Mouse (Mus musculus) hindbrain, embryonic 13.5 days (tissue): ENCODE data around the gene Rictor. TPM values are rescaled to one million over a fixed set of nuclear protein-coding genes. Genes with fewer than 3 reads are reported as not detected.
A peak's percentile ranks its signal among the peaks of the same experiment; 100 is the strongest.
"Not testable (repeated sequence)": the region's sequence is repeated elsewhere in the genome, so short reads cannot be mapped to it uniquely, and the experiment has no call there.

Source experiments
- ATAC-seq: fragments of 200-750 bp; cut with Nextera tagmentation; 2 replicates; pipeline ENCODE4 v1.8.0; 2017; ENCODE audit warnings: moderate TSS enrichment; ENCODE audit not compliant: low FRiP score
- H3K27ac ChIP-seq: fragments of 300-500 bp; sonication (generic); 2 replicates; pipeline ENCODE4 v1.5.1; 2015; ENCODE audit warnings: inconsistent platforms, mild to moderate bottlenecking, moderate library complexity
- H3K27me3 ChIP-seq: fragments of 300-500 bp; sonication (generic); 2 replicates; pipeline ENCODE4 v1.6.1; 2015; ENCODE audit warnings: mild to moderate bottlenecking, inconsistent platforms
- H3K36me3 ChIP-seq: fragments of 300-500 bp; sonication (generic); 2 replicates; pipeline ENCODE4 v1.6.1; 2015; ENCODE audit warnings: mild to moderate bottlenecking, inconsistent platforms
- H3K4me1 ChIP-seq: fragments of 300-500 bp; sonication (generic); replicated peaks from 2 replicates; pipeline ENCODE4 v1.6.1; 2015; ENCODE audit warnings: inconsistent platforms
- H3K4me2 ChIP-seq: fragments of 300-500 bp; sonication (generic); 2 replicates; pipeline ENCODE4 v1.6.1; 2015; ENCODE audit warnings: inconsistent platforms, mild to moderate bottlenecking, moderate library complexity
- H3K4me3 ChIP-seq: fragments of 300-500 bp; sonication (generic); 2 replicates; pipeline ENCODE4 v1.5.1; 2015; ENCODE audit warnings: mild to moderate bottlenecking, inconsistent platforms
- H3K9ac ChIP-seq: fragments of 300-500 bp; sonication (generic); 2 replicates; pipeline ENCODE4 v1.6.1; 2015; ENCODE audit warnings: mild to moderate bottlenecking, inconsistent platforms
- H3K9me3 ChIP-seq: fragments of 300-500 bp; sonication (generic); 2 replicates; pipeline ENCODE4 v1.6.1; 2016; ENCODE audit warnings: inconsistent platforms
- WGBS: fragments of 180-500 bp; shearing (Covaris S2); methylation state at CpG from one replicate; pipeline ENCODE4 v1.1.7; 2015; 5-methylcytosine and 5-hydroxymethylcytosine counted together
- polyA plus RNA-seq: library from polyadenylated mRNA; unstranded; fragments of >200 nt; fragmentation: Nextera tagmentation; extraction: Ambion mirVana; gene quantifications from 2 replicates; pipeline ENCODE4 v1.2.1, GENCODE M21; 2015

The Rictor gene
- polyA plus RNA-seq, 1 experiment from 2014 or later, result 60.6 TPM

DNA sequence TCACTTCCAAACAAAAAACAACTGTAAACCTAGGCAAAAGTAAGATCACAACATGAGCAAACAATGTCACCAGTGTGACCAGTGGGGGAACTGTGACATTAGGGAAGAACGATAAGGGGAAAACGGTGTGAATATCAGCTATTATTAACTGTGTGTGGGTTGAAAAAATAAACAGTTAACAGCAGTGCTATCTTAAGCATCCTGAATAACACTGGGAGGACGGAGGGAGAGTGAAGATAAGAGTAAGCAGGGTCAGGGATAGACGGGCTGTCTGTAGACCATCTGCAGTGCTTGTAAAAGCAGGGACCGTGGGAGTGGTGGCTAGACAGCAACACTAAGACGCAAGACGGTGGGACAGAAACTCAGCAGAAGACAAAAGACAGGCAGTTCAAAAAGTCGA lies 35.5 kb downstream of the Rictor start:
- H3K4me2 ChIP-seq, result no peak overlapping the region

DNA sequence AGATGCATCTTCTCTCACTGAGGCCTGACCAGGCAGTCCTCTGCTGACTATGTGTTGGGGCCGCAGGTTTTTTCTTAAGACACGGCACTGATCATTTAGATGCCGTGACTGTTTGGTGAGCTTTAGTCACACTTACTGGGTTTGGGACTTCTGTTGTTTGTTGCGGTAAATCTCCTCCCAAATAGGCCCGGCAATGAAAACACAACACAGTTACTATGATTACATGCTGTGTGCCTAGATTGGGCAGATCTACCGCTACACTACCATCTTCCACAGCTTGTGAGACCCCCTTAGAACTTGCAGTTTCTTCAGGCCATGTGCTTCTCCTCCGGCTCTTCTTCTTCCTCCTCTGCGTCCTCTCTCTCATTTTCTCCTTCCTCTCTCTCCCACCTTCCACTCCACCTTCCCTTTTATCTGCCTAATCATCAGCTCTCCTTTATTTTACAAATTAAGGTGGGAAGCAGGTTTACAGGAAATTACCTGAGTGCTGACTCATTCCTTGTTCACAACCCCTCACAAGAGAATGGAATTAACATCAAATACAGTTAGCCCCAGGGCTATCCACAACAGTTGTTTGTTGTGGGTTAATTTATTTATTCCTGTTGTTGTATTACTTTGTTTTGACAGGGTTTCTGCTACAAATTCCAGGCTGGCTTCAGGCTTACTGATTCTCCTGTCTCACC lies 38.3 kb downstream of the Rictor start:
- H3K27me3 ChIP-seq, H3K9ac ChIP-seq, H3K4me2 ChIP-seq, ATAC-seq, H3K9me3 ChIP-seq, H3K4me3 ChIP-seq, H3K4me1 ChIP-seq, H3K27ac ChIP-seq: not testable (repeated sequence)
- H3K36me3 ChIP-seq, result peaks cover 22% of the 10 kb centered on the region
- 84% methylated on average over 8 of the region's 8 CpGs for WGBS

More for the DNA sequence above, 35.5 kb downstream of the Rictor start:
- H3K27ac ChIP-seq, result no peak overlapping the region
- H3K4me1 ChIP-seq, result no peaks in the 10 kb centered on the region
- no peaks in the 10 kb centered on the region for H3K9me3 ChIP-seq
- no peaks in the 10 kb centered on the region for H3K27me3 ChIP-seq
- ATAC-seq, result no peak
- H3K36me3 ChIP-seq, result peaks cover 30% of the 10 kb centered on the region
- H3K9ac ChIP-seq, result no peak overlapping the region
- H3K4me3 ChIP-seq, result no peak overlapping the region
- 62% methylated on average over 8 of the region's 8 CpGs for WGBS

DNA sequence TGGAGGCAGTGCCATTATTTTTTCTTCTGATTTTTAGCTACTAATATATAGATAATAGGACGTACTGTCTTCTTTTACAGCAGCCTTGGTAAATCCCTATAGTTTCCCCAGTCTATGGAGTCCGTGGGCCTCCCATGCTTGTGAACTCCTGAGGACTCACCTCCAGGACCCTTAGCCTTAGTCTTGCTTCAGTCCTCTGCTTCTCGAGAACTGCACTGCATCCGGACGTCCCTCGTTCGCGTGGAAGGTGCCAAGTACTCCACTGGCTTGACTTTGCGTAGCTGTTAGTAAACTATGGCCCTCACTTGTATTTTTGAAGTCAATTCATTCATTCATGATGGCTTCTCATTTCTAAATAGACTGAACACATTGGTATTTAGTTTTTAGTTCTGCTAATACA lies 38.8 kb downstream of the Rictor start:
- H3K27me3 ChIP-seq, result no peaks in the 10 kb centered on the region
- no peaks in the 10 kb centered on the region for H3K4me1 ChIP-seq
- WGBS, result 93% methylated on average over 9 of the region's 9 CpGs
- H3K9me3 ChIP-seq, result no peaks in the 10 kb centered on the region
- H3K36me3 ChIP-seq, result peaks cover 22% of the 10 kb centered on the region
- H3K27ac ChIP-seq, result no peak overlapping the region
- H3K4me3 ChIP-seq, result no peak overlapping the region
- no peak for ATAC-seq
- H3K4me2 ChIP-seq, result no peak overlapping the region
- no peak overlapping the region for H3K9ac ChIP-seq

DNA sequence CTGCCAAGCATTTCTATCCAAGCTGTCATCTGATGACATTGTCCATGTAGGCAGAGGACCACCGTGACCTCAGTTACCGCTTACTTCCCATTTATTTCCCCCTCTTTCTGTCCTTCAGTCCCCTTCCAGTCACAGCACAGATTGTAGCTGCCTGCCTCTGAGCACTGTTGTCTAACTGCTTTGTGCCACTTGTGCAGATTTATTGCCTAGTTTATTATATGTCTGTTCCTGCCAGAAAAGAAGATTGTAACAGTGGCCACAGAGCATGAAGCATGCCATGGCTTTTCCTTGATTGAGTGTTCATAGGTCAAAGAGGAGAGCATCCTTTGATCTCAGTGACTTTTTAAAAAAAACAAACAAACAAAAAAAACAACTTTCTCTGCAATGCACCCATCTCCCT lies 46.2 kb downstream of the Rictor start:
- Histone ChIP-seq H3K27ac (no peak overlapping the region), H3K36me3 (peaks cover 17% of the 10 kb centered on the region; the same call in 1 of the 2 replicates), H3K27me3 (no peaks in the 10 kb centered on the region), H3K4me2 (no peak overlapping the region), H3K9me3 (no peaks in the 10 kb centered on the region), H3K9ac (no peak overlapping the region), H3K4me3 (no peak overlapping the region), H3K4me1 (no peaks in the 10 kb centered on the region)
- WGBS, result 91% methylated on average over 2 of the region's 2 CpGs
- no peak for ATAC-seq

DNA sequence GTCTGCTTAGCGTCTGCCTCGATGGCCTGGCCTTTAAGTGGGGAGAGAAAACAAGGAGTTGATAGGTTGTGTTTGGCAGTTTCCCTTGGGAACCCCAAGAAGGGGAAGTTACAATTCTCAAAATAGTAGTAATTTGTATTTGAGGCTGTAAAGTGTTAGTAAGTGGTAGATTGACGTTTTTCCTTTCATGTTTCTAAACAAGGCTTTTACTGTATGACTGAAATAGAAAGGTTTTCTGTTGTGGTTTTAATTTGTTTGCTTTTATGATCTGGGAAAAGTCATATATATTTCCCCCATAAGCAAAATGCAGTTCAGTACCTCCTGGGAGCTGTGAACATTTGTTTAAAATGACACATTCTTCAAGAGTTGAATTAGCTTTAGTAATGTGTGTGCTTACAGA lies 64.1 kb downstream of the Rictor start:
- no peak for ATAC-seq
- no peaks in the 10 kb centered on the region for H3K4me1 ChIP-seq
- no peak overlapping the region for H3K27ac ChIP-seq
- no peak overlapping the region for H3K9ac ChIP-seq
- 91% methylated on average over 3 of the region's 3 CpGs for WGBS
- H3K36me3 ChIP-seq, result peaks cover 64% of the 10 kb centered on the region
- no peak overlapping the region for H3K4me2 ChIP-seq
- H3K27me3 ChIP-seq, result no peaks in the 10 kb centered on the region
- no peaks in the 10 kb centered on the region for H3K9me3 ChIP-seq
- no peak overlapping the region for H3K4me3 ChIP-seq

DNA sequence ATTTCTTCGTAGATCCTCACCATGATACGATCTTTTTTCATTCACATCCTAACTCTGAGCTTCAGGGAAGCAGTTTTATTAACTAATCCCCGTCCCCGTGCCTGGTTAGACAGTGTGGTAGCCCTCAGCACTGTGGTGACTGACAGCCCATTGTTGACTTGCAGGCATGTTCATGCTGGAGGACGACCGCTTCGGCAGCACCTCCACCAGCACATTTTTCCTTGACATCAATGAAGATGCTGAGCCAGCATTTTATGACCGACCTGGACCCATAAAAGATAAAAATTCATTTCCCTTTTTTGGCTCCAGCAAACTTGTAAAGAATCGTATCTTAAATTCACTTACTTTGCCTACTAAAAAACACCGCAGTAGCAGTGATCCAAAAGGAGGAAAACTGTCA lies 78.0 kb downstream of the Rictor start:
- H3K27me3 ChIP-seq, result no peaks in the 10 kb centered on the region
- H3K27ac ChIP-seq, result no peak overlapping the region
- H3K4me2 ChIP-seq, result no peak overlapping the region
- H3K4me1 ChIP-seq, result no peaks in the 10 kb centered on the region
- no peak for ATAC-seq
- H3K9me3 ChIP-seq, result no peaks in the 10 kb centered on the region
- peaks cover 82% of the 10 kb centered on the region for H3K36me3 ChIP-seq
- no peak overlapping the region for H3K9ac ChIP-seq
- WGBS, result 95% methylated on average over 10 of the region's 10 CpGs
- H3K4me3 ChIP-seq, result no peak overlapping the region

DNA sequence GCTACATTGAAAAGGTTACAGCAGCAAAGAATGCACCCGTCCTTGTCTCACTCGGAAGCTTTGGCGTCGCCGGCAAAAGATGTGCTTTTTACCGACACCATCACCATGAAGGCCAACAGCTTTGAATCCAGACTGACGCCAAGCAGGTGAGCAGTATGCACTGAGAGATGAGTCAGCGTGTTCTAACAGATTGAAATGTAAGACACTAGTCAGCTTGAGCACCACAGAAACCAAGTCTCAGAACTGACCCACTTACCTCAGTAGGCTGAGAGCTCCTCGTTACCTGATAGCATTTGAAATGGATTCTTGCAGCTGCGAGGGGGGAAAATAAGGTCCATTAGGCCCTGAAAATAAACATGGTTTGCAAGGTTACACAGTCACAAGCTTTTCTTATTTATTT lies 79.1 kb downstream of the Rictor start:
- peaks cover 81% of the 10 kb centered on the region for H3K36me3 ChIP-seq
- WGBS, result 97% methylated on average over 10 of the region's 10 CpGs
- H3K9me3 ChIP-seq, result no peaks in the 10 kb centered on the region
- ATAC-seq, result no peak
- no peak overlapping the region for H3K4me3 ChIP-seq
- H3K4me1 ChIP-seq, result no peaks in the 10 kb centered on the region
- H3K27me3 ChIP-seq, result no peaks in the 10 kb centered on the region
- H3K4me2 ChIP-seq, result no peak overlapping the region
- no peak overlapping the region for H3K27ac ChIP-seq
- H3K9ac ChIP-seq, result no peak overlapping the region

DNA sequence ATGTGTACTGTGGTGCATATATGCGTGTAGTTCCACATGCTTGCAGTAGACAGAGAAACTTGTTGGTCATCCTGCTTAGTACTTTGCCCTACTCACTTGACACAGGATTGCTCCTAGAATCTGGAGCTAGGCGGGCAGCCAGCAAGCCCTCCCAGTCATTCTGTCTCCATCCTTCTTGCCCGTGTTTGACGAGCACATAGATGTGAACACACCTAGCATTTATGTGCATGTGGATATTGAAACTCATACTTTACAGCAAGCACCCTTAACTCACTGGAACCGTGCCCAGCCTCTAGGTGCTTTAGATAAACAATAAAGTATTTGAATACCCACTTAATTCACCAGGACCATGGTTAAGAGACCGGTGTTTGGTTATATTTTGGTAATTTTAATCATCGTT lies 81.8 kb downstream of the Rictor start:
- Histone ChIP-seq H3K9ac (no peak overlapping the region), H3K27me3 (no peaks in the 10 kb centered on the region), H3K27ac (no peak overlapping the region), H3K9me3 (no peaks in the 10 kb centered on the region), H3K4me2 (no peak overlapping the region), H3K36me3 (peaks cover 86% of the 10 kb centered on the region), H3K4me3 (no peak overlapping the region), H3K4me1 (no peaks in the 10 kb centered on the region)
- 96% methylated on average over 7 of the region's 7 CpGs for WGBS
- no peak for ATAC-seq

DNA sequence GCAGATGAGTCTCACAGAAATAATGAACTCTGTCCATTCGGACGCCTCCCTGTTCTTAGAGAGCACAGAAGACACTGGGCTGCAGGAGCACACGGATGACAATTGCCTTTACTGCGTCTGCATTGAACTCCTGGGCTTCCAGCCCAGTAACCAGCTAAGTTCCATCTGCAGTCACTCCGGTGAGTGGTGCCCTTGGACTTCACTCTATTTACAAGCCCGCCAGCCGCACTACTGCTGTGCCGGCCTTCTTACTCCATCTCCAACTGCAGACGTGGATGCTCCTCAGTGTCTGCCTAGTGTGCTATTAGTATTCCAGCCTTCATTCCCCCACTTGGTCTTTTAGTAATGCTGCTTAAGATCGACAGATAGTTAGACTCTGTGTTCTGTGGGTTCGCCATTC lies 83.5 kb downstream of the Rictor start:
- no peak overlapping the region for H3K27ac ChIP-seq
- 91% methylated on average over 11 of the region's 11 CpGs for WGBS
- ATAC-seq, result no peak
- no peaks in the 10 kb centered on the region for H3K27me3 ChIP-seq
- no peak overlapping the region for H3K4me3 ChIP-seq
- H3K4me1 ChIP-seq, result no peaks in the 10 kb centered on the region
- no peaks in the 10 kb centered on the region for H3K9me3 ChIP-seq
- H3K36me3 ChIP-seq, result peaks cover 90% of the 10 kb centered on the region
- no peak overlapping the region for H3K4me2 ChIP-seq
- no peak overlapping the region for H3K9ac ChIP-seq

DNA sequence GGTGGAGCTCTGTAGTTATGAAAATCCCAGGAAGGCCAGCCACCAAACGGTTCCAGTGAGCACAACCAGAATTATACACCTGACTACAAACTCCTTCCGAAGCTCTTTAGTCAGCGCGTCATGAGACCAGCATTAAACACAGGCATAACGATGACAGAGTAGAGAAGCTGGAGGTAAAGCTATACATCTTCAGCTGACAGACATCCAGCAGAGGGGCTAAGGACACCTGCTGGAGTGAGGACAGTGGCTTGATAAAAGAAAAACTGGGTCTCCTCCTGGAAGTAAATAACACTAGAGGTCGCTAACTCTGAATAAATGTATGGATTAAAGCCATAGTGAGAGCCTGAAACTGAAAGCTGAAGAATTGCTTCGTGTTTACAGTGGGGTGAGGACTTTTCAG lies 84.7 kb downstream of the Rictor start:
- Histone ChIP-seq H3K9me3 (no peaks in the 10 kb centered on the region), H3K27me3 (no peaks in the 10 kb centered on the region), H3K27ac (no peak overlapping the region), H3K4me1 (no peaks in the 10 kb centered on the region), H3K9ac (no peak overlapping the region), H3K4me3 (no peak overlapping the region), H3K4me2 (no peak overlapping the region), H3K36me3 (peaks cover 90% of the 10 kb centered on the region)
- no peak for ATAC-seq
- 85% methylated on average over 7 of the region's 7 CpGs for WGBS

DNA sequence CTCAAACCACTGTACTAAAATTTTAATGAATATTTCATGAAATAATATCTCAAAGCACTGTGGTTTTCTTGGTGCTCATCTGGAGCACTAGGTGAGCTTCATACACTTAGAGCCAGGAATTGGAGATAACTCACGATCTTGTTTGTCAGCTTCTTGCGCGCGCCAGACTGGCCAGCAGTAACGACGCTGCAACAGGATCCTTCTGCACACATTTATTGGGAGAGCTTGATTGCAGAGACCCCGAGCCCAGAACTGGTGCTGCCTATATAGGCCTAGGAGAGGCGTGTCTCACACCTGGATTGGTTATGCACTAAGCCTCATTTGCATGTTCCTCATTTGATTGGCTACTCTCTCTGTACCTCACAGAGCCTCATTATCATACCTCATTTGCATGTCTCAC lies 93.0 kb downstream of the Rictor start:
- not testable (repeated sequence) for H3K27me3 ChIP-seq, ATAC-seq, H3K4me2 ChIP-seq, H3K4me1 ChIP-seq, H3K4me3 ChIP-seq, H3K27ac ChIP-seq, H3K9me3 ChIP-seq, H3K9ac ChIP-seq
- H3K36me3 ChIP-seq, result peaks cover 37% of the 10 kb centered on the region
- WGBS, result over 99% methylated on average over 8 of the region's 8 CpGs

DNA sequence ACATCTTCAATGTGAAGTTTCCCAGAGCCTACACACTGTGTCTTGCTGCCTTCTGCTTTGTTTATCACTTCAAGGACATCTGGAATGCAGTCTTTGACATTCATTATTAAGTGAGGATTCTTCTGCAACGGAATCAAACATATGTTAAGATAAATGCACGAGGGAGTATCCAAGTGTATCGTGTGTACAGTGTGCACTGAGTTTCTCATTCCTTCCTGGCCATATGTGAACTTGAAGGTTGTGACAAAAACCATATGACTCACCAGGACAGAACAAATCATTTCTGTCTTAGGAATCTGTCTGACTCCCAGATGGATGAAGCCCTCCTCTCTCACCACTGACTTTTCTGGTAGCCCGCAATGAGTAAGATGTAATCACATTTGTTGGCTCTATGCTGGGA lies 107.6 kb downstream of the Rictor start:
- no peak for ATAC-seq
- no peak overlapping the region for H3K4me2 ChIP-seq
- H3K36me3 ChIP-seq, result no peaks in the 10 kb centered on the region
- no peak overlapping the region for H3K4me3 ChIP-seq
- H3K27me3 ChIP-seq, result no peaks in the 10 kb centered on the region
- WGBS, result 91% methylated on average over 4 of the region's 4 CpGs
- no peaks in the 10 kb centered on the region for H3K4me1 ChIP-seq
- H3K9ac ChIP-seq, result no peak overlapping the region
- H3K9me3 ChIP-seq, result peaks cover 5% of the 10 kb centered on the region; the same call in 1 of the 2 replicates
- H3K27ac ChIP-seq, result no peak overlapping the region

DNA sequence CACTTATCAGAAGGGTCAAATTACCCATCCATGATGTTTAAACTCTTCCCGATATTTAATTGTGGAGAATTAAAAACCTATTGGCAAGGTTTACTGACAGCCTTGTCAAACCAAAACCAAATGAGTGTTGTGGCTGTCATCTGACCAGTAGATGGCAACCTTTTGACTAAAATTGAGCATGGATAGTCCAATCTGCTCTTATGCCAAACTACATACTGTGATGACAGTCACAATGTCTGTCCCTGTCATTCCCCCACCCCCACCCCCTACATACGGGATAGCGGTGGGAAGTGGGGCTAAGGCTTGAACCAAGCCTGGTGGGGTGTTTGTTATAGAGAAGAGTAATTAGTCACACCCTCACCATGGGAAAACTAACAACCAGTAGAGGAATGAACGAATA lies 132.0 kb downstream of the Rictor start:
- Histone ChIP-seq H3K4me3 (no peak overlapping the region), H3K27ac (no peak overlapping the region), H3K27me3 (no peaks in the 10 kb centered on the region), H3K4me1 (no peaks in the 10 kb centered on the region), H3K4me2 (no peak overlapping the region), H3K36me3 (no peaks in the 10 kb centered on the region), H3K9ac (no peak overlapping the region), H3K9me3 (no peaks in the 10 kb centered on the region)
- 0 out of 2 replicates have a peak, but pooled peaks have one; percentile 74 for ATAC-seq
- WGBS, result 56% methylated on average over 4 of the region's 4 CpGs
